Mouse (Mus musculus) liver, postnatal 0 days (tissue): Measurements from ENCODE around the gene Rdh5. TPM values are rescaled to one million over a fixed set of nuclear protein-coding genes. Genes with fewer than 3 reads are reported as not detected.

Experiments used
- ATAC-seq: fragments of 200-750 bp; cut with Nextera tagmentation; 2 replicates; pipeline ENCODE4 v1.8.0; 2017; ENCODE audit warnings: mild to moderate bottlenecking, moderate library complexity
- DNase-seq: peaks from one replicate; pipeline ENCODE4 v3.0.0-alpha.2; 2016
- H3K27ac ChIP-seq: fragments of 300-500 bp; sonication (generic); 2 replicates; pipeline ENCODE4 v1.5.1; 2014; ENCODE audit warnings: antibody characterized with exemption, moderate library complexity, mild to moderate bottlenecking, low read depth
- H3K27me3 ChIP-seq: fragments of 300-500 bp; sonication (generic); 2 replicates; pipeline ENCODE4 v1.6.1; 2014; ENCODE audit warnings: low read length, control low read depth, mixed read lengths; ENCODE audit not compliant: insufficient read depth
- H3K36me3 ChIP-seq: fragments of 300-500 bp; sonication (generic); replicated peaks from 2 replicates; pipeline ENCODE4 v1.6.1; 2014; ENCODE audit warnings: mild to moderate bottlenecking, control low read depth, low read length, moderate library complexity, mixed read lengths; ENCODE audit not compliant: insufficient read depth
- H3K4me1 ChIP-seq: fragments of 300-500 bp; sonication (generic); 2 replicates; pipeline ENCODE4 v1.6.1; 2014; ENCODE audit warnings: antibody characterized with exemption, mild to moderate bottlenecking, control low read depth; ENCODE audit not compliant: insufficient read depth
- H3K4me2 ChIP-seq: fragments of 300-500 bp; sonication (generic); 2 replicates; pipeline ENCODE4 v1.6.1; 2014; ENCODE audit warnings: low read depth, mild to moderate bottlenecking, low read length, moderate library complexity, mixed read lengths
- H3K4me3 ChIP-seq: fragments of 300-500 bp; sonication (generic); 2 replicates; pipeline ENCODE4 v1.5.1; 2014; ENCODE audit warnings: low read depth, low read length
- H3K9ac ChIP-seq: fragments of 300-500 bp; sonication (generic); replicated peaks from 2 replicates; pipeline ENCODE4 v1.6.1; 2014; ENCODE audit warnings: mild to moderate bottlenecking, moderate library complexity
- H3K9me3 ChIP-seq: fragments of 300-500 bp; sonication (generic); 2 replicates; pipeline ENCODE4 v1.6.1; 2016; ENCODE audit warnings: mild to moderate bottlenecking, control low read depth, low read length, mixed read lengths
- CTCF ChIP-seq: sonication (generic); IDR thresholded peaks from 2 replicates; pipeline ENCODE4 v1.5.1; 2016; ENCODE audit warnings: antibody characterized with exemption, low read depth
- EP300 ChIP-seq: IDR thresholded peaks from 2 replicates; pipeline ENCODE4 v1.6.1; 2016; ENCODE audit warnings: antibody characterized with exemption, low read depth, mild to moderate bottlenecking
- WGBS: fragments of 180-500 bp; shearing (Covaris S2); extraction: QIAGEN DNeasy Blood & Tissue Kit; methylation state at CpG from one replicate; pipeline ENCODE4 v1.1.7; 2014; ENCODE audit not compliant: insufficient replicate concordance; 5-methylcytosine and 5-hydroxymethylcytosine counted together
- polyA plus RNA-seq: library from polyadenylated mRNA; unstranded; fragments of >200 nt; fragmentation: Nextera tagmentation; extraction: Ambion mirVana; gene quantifications from 2 replicates; pipeline ENCODE4 v1.2.1, GENCODE M21; 2015

Gene Rdh5
- polyA plus RNA-seq, 1 experiment from 2014 or later = 63.1 TPM

- Histone ChIP-seq H3K36me3 (peaks cover 49% of the 10 kb centered on the region), H3K9me3 (no peaks in the 10 kb centered on the region), H3K27ac (no peak overlapping the region), H3K4me2 (no peak overlapping the region), H3K4me3 (no peak overlapping the region), H3K4me1 (no peaks in the 10 kb centered on the region), H3K9ac (no peak overlapping the region), H3K27me3 (no peaks in the 10 kb centered on the region)
- no peak for ATAC-seq
- WGBS = 78% methylated on average over 3 of the region's 3 CpGs
- TF ChIP-seq CTCF (no peak), EP300 (no peak)
- DNase-seq = no peak
These were observed 52.3 kb downstream of the Rdh5 start for GRCm38 (mm10) chr10:128870341-128870740.

DNA sequence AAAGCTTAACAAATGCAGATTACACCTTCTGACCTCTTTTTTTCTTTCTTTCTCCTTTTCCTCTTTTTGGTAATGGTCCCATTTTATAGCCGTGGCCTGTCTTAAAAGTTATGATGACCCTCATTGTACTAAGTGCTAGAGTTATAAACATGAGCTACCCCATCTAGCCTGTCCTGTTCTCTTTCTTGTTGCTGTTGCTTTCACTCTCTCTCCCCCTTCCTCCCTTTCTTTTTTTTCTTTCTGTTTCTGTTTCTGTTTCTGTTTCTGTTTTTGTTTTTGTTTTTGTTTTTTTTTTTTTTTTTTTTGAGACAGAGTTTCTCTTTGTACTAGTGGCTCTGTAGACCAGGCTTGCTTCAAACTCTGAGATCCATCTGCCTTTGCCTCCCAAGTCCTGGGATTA lies 56.2 kb downstream of the Rdh5 start:
- H3K27me3 ChIP-seq = no peaks in the 10 kb centered on the region

DNA sequence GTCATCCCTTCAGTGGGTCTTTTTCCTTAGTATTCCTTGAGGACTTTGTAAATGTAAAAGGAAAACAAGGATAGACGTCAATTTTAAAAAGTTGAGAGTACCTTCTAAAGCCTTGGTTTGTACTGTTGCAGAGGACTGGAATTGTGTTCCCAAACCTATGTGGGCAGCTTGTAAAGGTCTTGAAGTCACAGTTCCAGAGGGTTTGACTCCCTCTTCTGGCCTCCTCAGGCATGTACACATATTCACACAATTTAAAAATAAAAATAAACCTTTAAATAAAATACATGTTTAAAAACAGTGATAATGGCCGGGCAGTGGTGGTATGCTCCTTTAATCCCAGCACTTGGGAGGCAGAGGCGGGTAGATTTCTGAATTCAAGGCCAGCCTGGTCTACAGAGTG lies 56.6 kb downstream of the Rdh5 start:
- WGBS = 81% methylated on average over 3 of the region's 3 CpGs
- Histone ChIP-seq H3K9ac (no peak overlapping the region), H3K4me1 (no peaks in the 10 kb centered on the region), H3K4me3 (no peak overlapping the region), H3K4me2 (no peak overlapping the region), H3K27me3 (no peaks in the 10 kb centered on the region), H3K36me3 (peaks cover 33% of the 10 kb centered on the region), H3K9me3 (no peaks in the 10 kb centered on the region), H3K27ac (no peak overlapping the region)
- DNase-seq (no peak), ATAC-seq (no peak)
- TF ChIP-seq EP300 (no peak), CTCF (peak; percentile 47)

More for the DNA sequence above, 56.2 kb downstream of the Rdh5 start:
- no peak overlapping the region for H3K27ac ChIP-seq
- TF ChIP-seq EP300 (no peak), CTCF (no peak)
- no peak for ATAC-seq
- H3K9me3 ChIP-seq = no peaks in the 10 kb centered on the region
- peaks cover 30% of the 10 kb centered on the region for H3K36me3 ChIP-seq
- no peak for DNase-seq
- no peak overlapping the region for H3K4me2 ChIP-seq
- no peak overlapping the region for H3K4me3 ChIP-seq
- no peak overlapping the region for H3K9ac ChIP-seq
- 88% methylated on average over 1 of the region's 1 CpGs for WGBS
- H3K4me1 ChIP-seq = no peaks in the 10 kb centered on the region

Other genes with a start within 250 kb of the Rdh5 start
- gene Suox, start 248.8 kb downstream of the Rdh5 start, polyA plus RNA-seq = 27.7 and 27.9 TPM in 2 replicates
- 23.0 and 26.2 TPM in 2 replicates for gene Rab5b, start 226.6 kb downstream of the Rdh5 start, polyA plus RNA-seq
- 0.46 and 0.69 TPM in 2 replicates for gene Pmel, start 218.7 kb downstream of the Rdh5 start, polyA plus RNA-seq
- gene Cdk2, start 217.9 kb downstream of the Rdh5 start, polyA plus RNA-seq = 29.8 and 34.7 TPM in 2 replicates
- 2.5 and 2.9 TPM in 2 replicates for gene Dgka, start 178.0 kb downstream of the Rdh5 start, polyA plus RNA-seq
- 14.9 and 17.8 TPM in 2 replicates for gene Pym1, start 175.0 kb downstream of the Rdh5 start, polyA plus RNA-seq
- 11.3 and 13.5 TPM in 2 replicates for gene Mmp19, start 132.0 kb downstream of the Rdh5 start, polyA plus RNA-seq
- 12.9 and 15.0 TPM in 2 replicates for gene Dnajc14, start 118.8 kb downstream of the Rdh5 start, polyA plus RNA-seq
- gene Tmem198b, start 118.5 kb downstream of the Rdh5 start, polyA plus RNA-seq = 2.3 and 2.5 TPM in 2 replicates
- 72.0 and 75.4 TPM in 2 replicates for gene Sarnp, start 105.6 kb downstream of the Rdh5 start, polyA plus RNA-seq
- gene Ormdl2, start 101.2 kb downstream of the Rdh5 start, polyA plus RNA-seq = 75.8 and 80.6 TPM in 2 replicates
- 0.17 and 0.23 TPM in 2 replicates for gene Gdf11, start 31.2 kb downstream of the Rdh5 start, polyA plus RNA-seq
- 271 and 296 TPM in 2 replicates for gene Cd63, start 21.9 kb downstream of the Rdh5 start, polyA plus RNA-seq
- gene Bloc1s1, start 1.1 kb upstream of the Rdh5 start, polyA plus RNA-seq = 128 and 130 TPM in 2 replicates
- 0.66 and 0.70 TPM in 2 replicates for gene Itga7, start 10.9 kb upstream of the Rdh5 start, polyA plus RNA-seq
- 29.9 and 33.3 TPM in 2 replicates for gene Mettl7b, start 38.1 kb upstream of the Rdh5 start, polyA plus RNA-seq
- not detected in 2 replicates for gene Olfr9, start 66.5 kb upstream of the Rdh5 start, polyA plus RNA-seq
- not detected in 2 replicates for gene Olfr763, start 87.9 kb upstream of the Rdh5 start, polyA plus RNA-seq
- not detected in 2 replicates for gene Olfr764-ps1, start 117.0 kb upstream of the Rdh5 start, polyA plus RNA-seq
- gene Olfr765, start 127.1 kb upstream of the Rdh5 start, polyA plus RNA-seq = not detected in 2 replicates
- gene Olfr766-ps1, start 146.1 kb upstream of the Rdh5 start, polyA plus RNA-seq = not detected in 2 replicates
- not detected in 2 replicates for gene Olfr767, start 160.0 kb upstream of the Rdh5 start, polyA plus RNA-seq
- gene Olfr768, start 176.5 kb upstream of the Rdh5 start, polyA plus RNA-seq = not detected in 2 replicates
- gene Olfr769, start 195.0 kb upstream of the Rdh5 start, polyA plus RNA-seq = not detected in 2 replicates
- gene Olfr770, start 216.1 kb upstream of the Rdh5 start, polyA plus RNA-seq = not detected in 2 replicates
- not detected in 2 replicates for gene Olfr771, start 241.9 kb upstream of the Rdh5 start, polyA plus RNA-seq